Mouse (Mus musculus): ENCODE data around the gene Duoxa2. TPM values are rescaled to one million over a fixed set of nuclear protein-coding genes. Genes with fewer than 3 reads are reported as not detected.

Gene Duoxa2
- total and polyA plus RNA-seq, 2 experiments from 2014 or later, result 0.43 to 0.49 TPM

GRCm38 (mm10) chr2:122347257-122347656, 48.6 kb downstream of the Duoxa2 start:
- no peak overlapping the region for H3K4me3 ChIP-seq (ENCODE audit: low read depth, low read length)
- no peak overlapping the region for H3K27ac ChIP-seq (ENCODE audit: low read depth, low read length)
- peaks cover 20% of the 10 kb centered on the region for H3K4me1 ChIP-seq (ENCODE audit: insufficient read depth, low read length)
- no peak for TF ChIP-seq CTCF (IDR thresholded peaks at IDR 0.05)
- no peaks in the 10 kb centered on the region; the same call in 1 of the 2 replicates for H3K36me3 ChIP-seq (ENCODE audit: insufficient read depth, low read length)
- ATAC-seq (ENCODE audit: low FRiP score) (no peak), DNase-seq (ENCODE audit: low spot score) (no peak)
- 98% methylated on average over 3 of the region's 3 CpGs for WGBS
- H3K9me3 ChIP-seq (ENCODE audit: low read length), result no peaks in the 10 kb centered on the region
- no peak overlapping the region for H3K9ac ChIP-seq (replicated peaks; ENCODE audit: low read length, poor library complexity, severe bottlenecking)
- H3K27me3 ChIP-seq (ENCODE audit: insufficient read depth, low read length), result no peaks in the 10 kb centered on the region
- H3K4me2 ChIP-seq (ENCODE audit: low read depth, low read length, poor library complexity, severe bottlenecking), result no peak overlapping the region

- under 1% methylated on average over 50 of the region's 63 CpGs for WGBS
- Histone ChIP-seq H3K27ac (ENCODE audit: low read depth, low read length) (peak overlapping the region; percentile 98), H3K27me3 (ENCODE audit: insufficient read depth, low read length) (no peaks in the 10 kb centered on the region), H3K4me3 (ENCODE audit: low read depth, low read length) (peak overlapping the region; percentile 49), H3K9me3 (ENCODE audit: low read length) (no peaks in the 10 kb centered on the region), H3K4me2 (ENCODE audit: low read depth, low read length, poor library complexity, severe bottlenecking) (peak overlapping the region; percentile 74), H3K9ac (replicated peaks; ENCODE audit: low read length, poor library complexity, severe bottlenecking) (peak overlapping the region; percentile 88), H3K4me1 (ENCODE audit: insufficient read depth, low read length) (peaks cover 20% of the 10 kb centered on the region), H3K36me3 (ENCODE audit: insufficient read depth, low read length) (no peaks in the 10 kb centered on the region; the same call in 1 of the 2 replicates)
- peak; percentile 82 for ATAC-seq (ENCODE audit: low FRiP score)
- TF ChIP-seq CTCF (IDR thresholded peaks at IDR 0.05), result peak; percentile 80
- DNase-seq (ENCODE audit: low spot score), result peak; percentile 91
These were observed 49.9 kb downstream of the Duoxa2 start for GRCm38 (mm10) chr2:122348531-122349131.

GRCm38 (mm10) chr2:122349136-122349785, 50.6 kb downstream of the Duoxa2 start:
- DNase-seq (ENCODE audit: low spot score) (no peak), ATAC-seq (ENCODE audit: low FRiP score) (peak; percentile 53)
- Histone ChIP-seq H3K36me3 (ENCODE audit: insufficient read depth, low read length) (no peaks in the 10 kb centered on the region; the same call in 1 of the 2 replicates), H3K9ac (replicated peaks; ENCODE audit: low read length, poor library complexity, severe bottlenecking) (peak overlapping the region; percentile 88), H3K4me2 (ENCODE audit: low read depth, low read length, poor library complexity, severe bottlenecking) (peak overlapping the region; percentile 74), H3K4me3 (ENCODE audit: low read depth, low read length) (peak overlapping the region; percentile 49), H3K27ac (ENCODE audit: low read depth, low read length) (peak overlapping the region; percentile 98), H3K9me3 (ENCODE audit: low read length) (no peaks in the 10 kb centered on the region), H3K4me1 (ENCODE audit: insufficient read depth, low read length) (peaks cover 20% of the 10 kb centered on the region), H3K27me3 (ENCODE audit: insufficient read depth, low read length) (no peaks in the 10 kb centered on the region)
- 6% methylated on average over 14 of the region's 14 CpGs for WGBS
- no peak for TF ChIP-seq CTCF (IDR thresholded peaks at IDR 0.05)

DNA sequence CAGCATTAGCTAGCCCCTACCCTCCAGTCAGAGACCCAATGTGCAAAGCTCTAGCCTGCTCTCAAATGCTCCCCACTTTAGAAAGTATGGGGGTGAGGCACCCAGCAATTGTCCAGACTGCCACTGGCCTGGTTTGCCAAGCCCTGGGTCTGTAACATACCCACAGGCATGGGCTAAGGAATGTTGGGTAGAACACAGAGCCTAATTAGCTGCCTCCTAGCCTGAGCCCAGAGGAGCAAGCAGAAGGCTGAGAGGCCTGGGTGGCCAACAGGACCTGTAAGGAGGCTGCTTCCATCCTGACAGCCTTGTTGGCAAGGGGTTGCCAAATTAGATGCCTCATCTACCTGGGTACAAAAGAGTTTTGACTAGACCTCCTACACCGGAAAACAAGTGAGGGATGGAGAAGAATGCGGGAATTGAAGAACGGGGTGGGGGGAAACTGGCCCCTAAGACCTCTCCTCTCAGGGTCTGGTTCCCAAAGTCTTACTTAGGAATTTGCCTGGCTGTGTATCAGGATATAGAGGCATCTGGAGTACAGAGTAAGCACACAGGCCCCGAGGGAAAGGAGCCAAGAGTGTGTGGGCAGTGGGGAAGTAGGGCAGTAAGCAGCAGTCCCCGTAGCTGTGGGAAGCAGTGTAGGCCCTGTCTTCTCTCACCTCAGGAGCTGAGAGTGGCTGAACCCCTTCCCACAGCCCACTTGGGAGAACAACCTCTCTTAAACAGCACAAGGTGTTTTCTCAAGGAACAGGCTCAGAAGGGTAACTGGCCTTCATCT, 52.6 kb downstream of the Duoxa2 start:
- no peak for TF ChIP-seq CTCF (IDR thresholded peaks at IDR 0.05)
- Histone ChIP-seq H3K4me2 (ENCODE audit: low read depth, low read length, poor library complexity, severe bottlenecking) (no peak overlapping the region), H3K4me1 (ENCODE audit: insufficient read depth, low read length) (peaks cover 20% of the 10 kb centered on the region), H3K27ac (ENCODE audit: low read depth, low read length) (peak overlapping the region; percentile 69), H3K9ac (replicated peaks; ENCODE audit: low read length, poor library complexity, severe bottlenecking) (no peak overlapping the region), H3K4me3 (ENCODE audit: low read depth, low read length) (no peak overlapping the region), H3K27me3 (ENCODE audit: insufficient read depth, low read length) (no peaks in the 10 kb centered on the region), H3K9me3 (ENCODE audit: low read length) (no peaks in the 10 kb centered on the region), H3K36me3 (ENCODE audit: insufficient read depth, low read length) (peaks cover 13% of the 10 kb centered on the region)
- DNase-seq (ENCODE audit: low spot score) (peak; percentile 42), ATAC-seq (ENCODE audit: low FRiP score) (no peak)
- WGBS, result 53% methylated on average over 5 of the region's 5 CpGs

GRCm38 (mm10) chr2:122351931-122352329, 53.2 kb downstream of the Duoxa2 start:
- Histone ChIP-seq H3K4me3 (ENCODE audit: low read depth, low read length) (no peak overlapping the region), H3K27me3 (ENCODE audit: insufficient read depth, low read length) (no peaks in the 10 kb centered on the region), H3K27ac (ENCODE audit: low read depth, low read length) (peak overlapping the region; percentile 69), H3K4me2 (ENCODE audit: low read depth, low read length, poor library complexity, severe bottlenecking) (no peak overlapping the region), H3K36me3 (ENCODE audit: insufficient read depth, low read length) (peaks cover 18% of the 10 kb centered on the region), H3K9ac (replicated peaks; ENCODE audit: low read length, poor library complexity, severe bottlenecking) (no peak overlapping the region), H3K4me1 (ENCODE audit: insufficient read depth, low read length) (peaks cover 20% of the 10 kb centered on the region), H3K9me3 (ENCODE audit: low read length) (no peaks in the 10 kb centered on the region)
- TF ChIP-seq CTCF (IDR thresholded peaks at IDR 0.05), result no peak
- 21% methylated on average over 4 of the region's 4 CpGs for WGBS
- no peak for ATAC-seq (ENCODE audit: low FRiP score)
- DNase-seq (ENCODE audit: low spot score), result peak; percentile 90

Other genes starting within 250 kb of the Duoxa2 start
- 20.1 and 25.3 TPM in 2 replicates for gene Spg11, start 180.5 kb upstream of the Duoxa2 start, total RNA-seq (2014; rRNA removed)
- 4.0 and 4.9 TPM in 2 replicates for gene Spg11, start 180.5 kb upstream of the Duoxa2 start, polyA plus RNA-seq (2015; fragmentation: Nextera tagmentation; extraction: Ambion mirVana)
- gene B2m, start 151.2 kb upstream of the Duoxa2 start, total RNA-seq (2014; rRNA removed), result 106 and 108 TPM in 2 replicates
- 147 and 161 TPM in 2 replicates for gene B2m, start 151.2 kb upstream of the Duoxa2 start, polyA plus RNA-seq (2015; fragmentation: Nextera tagmentation; extraction: Ambion mirVana)
- gene Trim69, start 138.2 kb upstream of the Duoxa2 start, total RNA-seq (2014; rRNA removed), result not detected in 2 replicates
- gene Trim69, start 138.2 kb upstream of the Duoxa2 start, polyA plus RNA-seq (2015; fragmentation: Nextera tagmentation; extraction: Ambion mirVana), result not detected in 2 replicates
- 0.16 TPM in 1 of 2 replicates, not detected in the other for gene Patl2, start 112.7 kb upstream of the Duoxa2 start, total RNA-seq (2014; rRNA removed)
- 0.06 TPM in 1 of 2 replicates, not detected in the other for gene Patl2, start 112.7 kb upstream of the Duoxa2 start, polyA plus RNA-seq (2015; fragmentation: Nextera tagmentation; extraction: Ambion mirVana)
- not detected in 2 replicates for gene Terb2, start 112.6 kb upstream of the Duoxa2 start, total RNA-seq (2014; rRNA removed)
- gene Terb2, start 112.6 kb upstream of the Duoxa2 start, polyA plus RNA-seq (2015; fragmentation: Nextera tagmentation; extraction: Ambion mirVana), result not detected in 2 replicates
- gene Sord, start 64.2 kb upstream of the Duoxa2 start, total RNA-seq (2014; rRNA removed), result 32.5 and 33.8 TPM in 2 replicates
- 29.4 and 31.1 TPM in 2 replicates for gene Sord, start 64.2 kb upstream of the Duoxa2 start, polyA plus RNA-seq (2015; fragmentation: Nextera tagmentation; extraction: Ambion mirVana)
- gene Duox2, start 451 bp upstream of the Duoxa2 start, total RNA-seq (2014; rRNA removed), result 0.05 and 0.14 TPM in 2 replicates
- gene Duox2, start 451 bp upstream of the Duoxa2 start, polyA plus RNA-seq (2015; fragmentation: Nextera tagmentation; extraction: Ambion mirVana), result 0.09 and 0.17 TPM in 2 replicates
- gene Duoxa1, start 14.8 kb downstream of the Duoxa2 start, total RNA-seq (2014; rRNA removed), result not detected in 2 replicates
- gene Duoxa1, start 14.8 kb downstream of the Duoxa2 start, polyA plus RNA-seq (2015; fragmentation: Nextera tagmentation; extraction: Ambion mirVana), result 0.41 and 0.44 TPM in 2 replicates
- 0.24 and 0.33 TPM in 2 replicates for gene Duox1, start 16.8 kb downstream of the Duoxa2 start, total RNA-seq (2014; rRNA removed)
- 0.11 and 0.16 TPM in 2 replicates for gene Duox1, start 16.8 kb downstream of the Duoxa2 start, polyA plus RNA-seq (2015; fragmentation: Nextera tagmentation; extraction: Ambion mirVana)
- 95.6 and 138 TPM in 2 replicates for gene Shf, start 70.3 kb downstream of the Duoxa2 start, total RNA-seq (2014; rRNA removed)
- gene Shf, start 70.3 kb downstream of the Duoxa2 start, polyA plus RNA-seq (2015; fragmentation: Nextera tagmentation; extraction: Ambion mirVana), result 9.2 and 11.6 TPM in 2 replicates
- not detected in 2 replicates for gene Slc28a2, start 127.6 kb downstream of the Duoxa2 start, total RNA-seq (2014; rRNA removed)
- 0.10 TPM in 1 of 2 replicates, not detected in the other for gene Slc28a2, start 127.6 kb downstream of the Duoxa2 start, polyA plus RNA-seq (2015; fragmentation: Nextera tagmentation; extraction: Ambion mirVana)
- gene Gm14085, start 186.0 kb downstream of the Duoxa2 start, total RNA-seq (2014; rRNA removed), result 0.05 TPM in 2 replicates
- not detected in 2 replicates for gene Gm14085, start 186.0 kb downstream of the Duoxa2 start, polyA plus RNA-seq (2015; fragmentation: Nextera tagmentation; extraction: Ambion mirVana)

Measured in midbrain, postnatal 0 days (tissue).